Mouse (Mus musculus): Measurements from ENCODE around the gene Slc51a. TPM values are rescaled to one million over a fixed set of nuclear protein-coding genes. Genes with fewer than 3 reads are reported as not detected.
"Not testable (repeated sequence)": the region's sequence is repeated elsewhere in the genome, so short reads cannot be mapped to it uniquely, and the experiment has no call there.

Gene Slc51a
- polyA plus RNA-seq, 1 experiment from 2014 or later = 0.47 TPM

DNA sequence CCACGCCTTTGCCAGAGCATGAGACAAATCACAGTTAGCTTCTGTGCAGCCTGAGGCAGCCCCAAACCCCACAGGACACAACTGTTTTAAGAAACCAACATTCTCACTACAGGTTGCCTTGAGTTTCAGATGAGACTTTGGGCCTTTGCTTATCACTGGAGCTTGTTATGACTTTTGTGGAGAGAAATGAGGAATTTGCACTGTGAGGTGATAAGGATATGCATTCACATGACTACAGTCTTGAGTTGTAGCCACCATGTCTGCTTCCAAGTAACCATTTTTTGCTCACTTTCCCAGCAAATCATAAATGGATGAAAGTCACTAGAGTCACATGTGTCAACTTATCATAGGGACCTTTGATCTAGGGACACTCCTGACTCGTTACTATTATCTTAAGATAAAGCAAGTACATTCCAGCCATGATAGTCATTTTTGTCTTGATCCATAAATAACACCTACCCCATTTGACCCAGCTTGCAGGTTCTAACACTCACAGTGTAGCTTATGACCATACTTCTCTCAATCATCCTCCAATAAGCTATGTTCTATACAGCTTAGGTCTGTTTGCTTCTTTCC lies 41.0 kb downstream of the Slc51a start:
- Histone ChIP-seq H3K27ac (no peak overlapping the region), H3K4me3 (replicated peaks; ENCODE audit: low read length) (no peak overlapping the region), H3K9ac (no peak overlapping the region), H3K36me3 (replicated peaks; ENCODE audit: control insufficient read depth, insufficient read depth) (peaks cover 2% of the 10 kb centered on the region), H3K9me3 (ENCODE audit: control insufficient read depth, low read length) (no peaks in the 10 kb centered on the region), H3K4me1 (replicated peaks; ENCODE audit: control insufficient read depth, insufficient read depth, low read length) (no peaks in the 10 kb centered on the region), H3K4me2 (replicated peaks) (no peak overlapping the region), H3K27me3 (ENCODE audit: control insufficient read depth, insufficient read depth, low read length) (no peaks in the 10 kb centered on the region)
- ATAC-seq (ENCODE audit: low FRiP score) = no peak
- WGBS = 92% methylated on average over 2 of the region's 2 CpGs
- DNase-seq (ENCODE audit: low spot score) = no peak

DNA sequence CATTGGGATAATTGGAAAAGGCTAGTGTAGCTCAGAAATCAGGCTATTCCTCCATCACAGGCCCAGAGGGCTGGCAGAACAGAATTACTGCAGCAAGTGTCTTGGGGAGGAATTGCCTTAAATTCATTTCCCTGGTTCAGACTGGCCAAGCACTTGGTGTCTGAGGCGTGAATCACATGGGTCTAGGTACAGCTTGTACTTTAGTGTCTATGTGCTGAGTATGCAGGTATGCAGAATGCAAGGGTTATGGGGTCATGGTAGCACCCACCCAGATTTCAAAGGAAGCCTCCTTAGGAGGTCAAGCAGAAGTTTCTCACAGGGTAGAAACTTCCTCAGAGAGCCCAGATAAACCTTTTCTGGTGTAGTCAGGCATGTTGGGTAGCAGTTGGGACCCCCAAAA lies 42.1 kb downstream of the Slc51a start:
- Histone ChIP-seq H3K4me2 (replicated peaks) (no peak overlapping the region), H3K27ac (no peak overlapping the region), H3K4me3 (replicated peaks; ENCODE audit: low read length) (no peak overlapping the region), H3K27me3 (ENCODE audit: control insufficient read depth, insufficient read depth, low read length) (no peaks in the 10 kb centered on the region), H3K9ac (no peak overlapping the region), H3K9me3 (ENCODE audit: control insufficient read depth, low read length) (no peaks in the 10 kb centered on the region), H3K36me3 (replicated peaks; ENCODE audit: control insufficient read depth, insufficient read depth) (no peaks in the 10 kb centered on the region; the same call in 1 of the 2 replicates), H3K4me1 (replicated peaks; ENCODE audit: control insufficient read depth, insufficient read depth, low read length) (no peaks in the 10 kb centered on the region)
- no peak for ATAC-seq (ENCODE audit: low FRiP score)
- WGBS = 100% methylated on average over 1 of the region's 1 CpGs
- DNase-seq (ENCODE audit: low spot score) = no peak

- H3K9me3 ChIP-seq (ENCODE audit: control insufficient read depth, low read length); H3K9ac ChIP-seq; ATAC-seq (ENCODE audit: low FRiP score); H3K4me2 ChIP-seq (replicated peaks); H3K36me3 ChIP-seq (replicated peaks; ENCODE audit: control insufficient read depth, insufficient read depth); H3K4me1 ChIP-seq (replicated peaks; ENCODE audit: control insufficient read depth, insufficient read depth, low read length); H3K27ac ChIP-seq; DNase-seq (ENCODE audit: low spot score); H3K4me3 ChIP-seq (replicated peaks; ENCODE audit: low read length); H3K27me3 ChIP-seq (ENCODE audit: control insufficient read depth, insufficient read depth, low read length): not testable (repeated sequence)
- WGBS = 93% methylated on average over 3 of the region's 3 CpGs
Measured at GRCm38 (mm10) chr16:32444615-32445014, 43.1 kb downstream of the Slc51a start.

DNA sequence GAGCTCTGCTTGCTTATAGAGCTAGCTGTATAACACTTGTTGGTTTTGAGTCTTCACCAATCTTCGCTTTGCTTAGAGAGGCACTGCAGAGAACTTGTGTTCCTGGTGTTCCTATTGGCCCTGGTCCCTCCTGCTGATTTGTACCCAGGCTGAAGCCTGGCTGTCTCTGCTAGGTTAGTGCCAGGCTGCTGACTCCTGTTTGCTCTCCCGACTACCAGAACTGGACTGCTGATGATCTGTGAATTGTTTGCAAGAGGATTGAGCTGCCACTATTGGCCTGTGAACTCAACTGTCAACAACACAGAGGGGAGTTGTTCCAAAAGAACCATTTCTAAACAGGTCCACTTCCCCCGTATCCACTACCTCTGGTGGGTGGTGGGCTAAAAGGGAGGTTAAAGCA lies 46.2 kb downstream of the Slc51a start:
- WGBS = 88% methylated on average over 3 of the region's 3 CpGs
- Histone ChIP-seq H3K4me1 (replicated peaks; ENCODE audit: control insufficient read depth, insufficient read depth, low read length) (no peaks in the 10 kb centered on the region), H3K9ac (no peak overlapping the region), H3K27ac (no peak overlapping the region), H3K27me3 (ENCODE audit: control insufficient read depth, insufficient read depth, low read length) (no peaks in the 10 kb centered on the region), H3K36me3 (replicated peaks; ENCODE audit: control insufficient read depth, insufficient read depth) (no peaks in the 10 kb centered on the region; the same call in 1 of the 2 replicates), H3K4me2 (replicated peaks) (no peak overlapping the region), H3K4me3 (replicated peaks; ENCODE audit: low read length) (no peak overlapping the region), H3K9me3 (ENCODE audit: control insufficient read depth, low read length) (no peaks in the 10 kb centered on the region)
- DNase-seq (ENCODE audit: low spot score) (no peak), ATAC-seq (ENCODE audit: low FRiP score) (no peak)

DNA sequence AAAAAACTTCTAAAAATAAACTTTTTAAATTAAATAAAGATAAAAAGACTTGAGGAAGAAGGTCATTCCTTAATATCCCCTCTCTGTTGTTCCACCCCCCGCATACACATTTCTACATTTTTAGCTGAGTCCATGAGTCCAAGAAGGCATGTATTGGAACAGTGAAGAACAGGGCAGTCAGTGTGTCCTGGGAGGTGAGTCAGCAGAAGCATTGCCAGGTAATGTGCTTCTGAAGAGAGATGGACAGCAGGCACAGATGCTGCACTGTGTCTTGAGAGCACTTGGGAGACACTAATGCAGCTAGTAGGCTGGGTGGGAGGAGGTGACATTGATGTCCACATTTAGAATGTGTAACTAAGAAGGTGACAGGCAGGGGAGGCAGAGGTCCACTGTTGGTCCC lies 50.4 kb downstream of the Slc51a start:
- WGBS = 97% methylated on average over 1 of the region's 1 CpGs
- DNase-seq (ENCODE audit: low spot score) (no peak), ATAC-seq (ENCODE audit: low FRiP score) (no peak)
- no peaks in the 10 kb centered on the region; the same call in 1 of the 2 replicates for H3K36me3 ChIP-seq (replicated peaks; ENCODE audit: control insufficient read depth, insufficient read depth)
- no peak overlapping the region for H3K4me2 ChIP-seq (replicated peaks)
- no peaks in the 10 kb centered on the region for H3K27me3 ChIP-seq (ENCODE audit: control insufficient read depth, insufficient read depth, low read length)
- H3K9ac ChIP-seq = no peak overlapping the region
- H3K4me3 ChIP-seq (replicated peaks; ENCODE audit: low read length) = no peak overlapping the region
- H3K4me1 ChIP-seq (replicated peaks; ENCODE audit: control insufficient read depth, insufficient read depth, low read length) = no peaks in the 10 kb centered on the region
- no peaks in the 10 kb centered on the region for H3K9me3 ChIP-seq (ENCODE audit: control insufficient read depth, low read length)
- H3K27ac ChIP-seq = no peak overlapping the region

DNA sequence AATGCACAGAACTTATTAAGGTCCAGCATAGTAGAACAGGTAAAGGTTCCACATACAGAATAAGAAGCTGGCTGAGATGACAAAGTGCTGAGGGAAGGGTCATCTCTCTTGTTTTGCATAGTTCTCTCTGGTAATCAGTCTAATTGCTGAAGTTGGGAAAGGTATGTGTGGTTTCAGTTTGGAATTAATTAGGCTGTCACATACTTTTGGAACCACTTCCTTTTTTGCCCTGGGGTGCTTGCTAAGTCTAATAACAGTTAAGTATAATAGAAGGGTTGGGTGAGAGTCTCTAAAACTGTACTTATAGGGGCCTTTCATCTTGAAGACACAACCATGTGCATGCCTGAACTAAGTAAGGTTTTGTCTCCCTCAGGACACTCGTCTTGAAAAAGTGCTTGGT lies 51.0 kb downstream of the Slc51a start:
- H3K27ac ChIP-seq = no peak overlapping the region
- no peak overlapping the region for H3K4me3 ChIP-seq (replicated peaks; ENCODE audit: low read length)
- WGBS = 81% methylated on average over 1 of the region's 1 CpGs
- no peaks in the 10 kb centered on the region; the same call in 1 of the 2 replicates for H3K36me3 ChIP-seq (replicated peaks; ENCODE audit: control insufficient read depth, insufficient read depth)
- H3K9ac ChIP-seq = no peak overlapping the region
- H3K4me1 ChIP-seq (replicated peaks; ENCODE audit: control insufficient read depth, insufficient read depth, low read length) = peaks cover 5% of the 10 kb centered on the region
- no peak for DNase-seq (ENCODE audit: low spot score)
- H3K27me3 ChIP-seq (ENCODE audit: control insufficient read depth, insufficient read depth, low read length) = no peaks in the 10 kb centered on the region
- H3K4me2 ChIP-seq (replicated peaks) = no peak overlapping the region
- ATAC-seq (ENCODE audit: low FRiP score) = no peak
- no peaks in the 10 kb centered on the region for H3K9me3 ChIP-seq (ENCODE audit: control insufficient read depth, low read length)

- H3K9me3 ChIP-seq (ENCODE audit: control insufficient read depth, low read length) = no peaks in the 10 kb centered on the region
- H3K27me3 ChIP-seq (ENCODE audit: control insufficient read depth, insufficient read depth, low read length) = no peaks in the 10 kb centered on the region
- no peak for ATAC-seq (ENCODE audit: low FRiP score)
- H3K9ac ChIP-seq = no peak overlapping the region
- DNase-seq (ENCODE audit: low spot score) = no peak
- no peaks in the 10 kb centered on the region for H3K36me3 ChIP-seq (replicated peaks; ENCODE audit: control insufficient read depth, insufficient read depth)
- H3K27ac ChIP-seq = no peak overlapping the region
- no peak overlapping the region for H3K4me2 ChIP-seq (replicated peaks)
- no peak overlapping the region for H3K4me3 ChIP-seq (replicated peaks; ENCODE audit: low read length)
- peaks cover 12% of the 10 kb centered on the region for H3K4me1 ChIP-seq (replicated peaks; ENCODE audit: control insufficient read depth, insufficient read depth, low read length)
Measured at GRCm38 (mm10) chr16:32434691-32435090, 53.0 kb downstream of the Slc51a start.

- ATAC-seq (ENCODE audit: low FRiP score) = no peak
- no peaks in the 10 kb centered on the region for H3K9me3 ChIP-seq (ENCODE audit: control insufficient read depth, low read length)
- WGBS = 75% methylated on average over 6 of the region's 6 CpGs
Measured at GRCm38 (mm10) chr16:32434066-32434465, 53.6 kb downstream of the Slc51a start.

GRCm38 (mm10) chr16:32433138-32433537 lies 54.5 kb downstream of the Slc51a start:
- Histone ChIP-seq H3K9me3 (ENCODE audit: control insufficient read depth, low read length) (no peaks in the 10 kb centered on the region), H3K27me3 (ENCODE audit: control insufficient read depth, insufficient read depth, low read length) (no peaks in the 10 kb centered on the region), H3K27ac (no peak overlapping the region), H3K9ac (no peak overlapping the region), H3K4me1 (replicated peaks; ENCODE audit: control insufficient read depth, insufficient read depth, low read length) (peaks cover 16% of the 10 kb centered on the region), H3K4me2 (replicated peaks) (no peak overlapping the region), H3K36me3 (replicated peaks; ENCODE audit: control insufficient read depth, insufficient read depth) (no peaks in the 10 kb centered on the region), H3K4me3 (replicated peaks; ENCODE audit: low read length) (no peak overlapping the region)
- 88% methylated on average over 2 of the region's 2 CpGs for WGBS
- DNase-seq (ENCODE audit: low spot score) = no peak
- ATAC-seq (ENCODE audit: low FRiP score) = no peak

More at GRCm38 (mm10) chr16:32434066-32434465, 53.6 kb downstream of the Slc51a start:
- Histone ChIP-seq H3K4me2 (replicated peaks) (no peak overlapping the region), H3K36me3 (replicated peaks; ENCODE audit: control insufficient read depth, insufficient read depth) (no peaks in the 10 kb centered on the region), H3K9ac (no peak overlapping the region), H3K4me3 (replicated peaks; ENCODE audit: low read length) (no peak overlapping the region), H3K27ac (no peak overlapping the region), H3K27me3 (ENCODE audit: control insufficient read depth, insufficient read depth, low read length) (no peaks in the 10 kb centered on the region), H3K4me1 (replicated peaks; ENCODE audit: control insufficient read depth, insufficient read depth, low read length) (peaks cover 16% of the 10 kb centered on the region)
- no peak for DNase-seq (ENCODE audit: low spot score)

- DNase-seq (ENCODE audit: low spot score) = no peak
- 92% methylated on average over 1 of the region's 1 CpGs for WGBS
- no peak for ATAC-seq (ENCODE audit: low FRiP score)
- no peaks in the 10 kb centered on the region for H3K27me3 ChIP-seq (ENCODE audit: control insufficient read depth, insufficient read depth, low read length)
- H3K36me3 ChIP-seq (replicated peaks; ENCODE audit: control insufficient read depth, insufficient read depth) = no peaks in the 10 kb centered on the region
- H3K4me1 ChIP-seq (replicated peaks; ENCODE audit: control insufficient read depth, insufficient read depth, low read length) = peaks cover 16% of the 10 kb centered on the region
- H3K4me3 ChIP-seq (replicated peaks; ENCODE audit: low read length) = peak overlapping the region; percentile 89
- no peaks in the 10 kb centered on the region for H3K9me3 ChIP-seq (ENCODE audit: control insufficient read depth, low read length)
- peak overlapping the region; percentile 89; the same call in 1 of the 2 replicates for H3K9ac ChIP-seq
- peak overlapping the region; percentile 87 for H3K4me2 ChIP-seq (replicated peaks)
- no peak overlapping the region for H3K27ac ChIP-seq
Measured at GRCm38 (mm10) chr16:32431926-32432325, 55.8 kb downstream of the Slc51a start.
